Mouse (Mus musculus) myocyte (in vitro differentiated cells): ENCODE results near the gene B3gntl1.

Experiments
- E2F4 ChIP-seq: IDR thresholded peaks from one replicate; pipeline ENCODE4 v1.6.1; 2011; ENCODE audit warnings: mild to moderate bottlenecking, control low read depth, moderate library complexity; ENCODE audit not compliant: insufficient read depth
- MAX ChIP-seq: IDR thresholded peaks from one replicate; pipeline ENCODE4 v1.6.1; 2011; ENCODE audit warnings: low read depth, mild to moderate bottlenecking, control low read depth
- POLR2A ChIP-seq: IDR thresholded peaks from one replicate; pipeline ENCODE4 v1.6.1; 2011; ENCODE audit warnings: low read depth, mild to moderate bottlenecking, control low read depth, moderate library complexity; ENCODE audit not compliant: insufficient read length
- SRF ChIP-seq: IDR thresholded peaks from one replicate; pipeline ENCODE4 v1.6.1; 2011; ENCODE audit warnings: low read depth; ENCODE audit not compliant: control insufficient read depth, insufficient read length
- TCF12 ChIP-seq: IDR thresholded peaks from one replicate; pipeline ENCODE4 v1.6.1; 2011; ENCODE audit warnings: mild to moderate bottlenecking, control low read depth; ENCODE audit not compliant: poor library complexity, insufficient read depth, severe bottlenecking
- TCF3 ChIP-seq: IDR thresholded peaks from one replicate; pipeline ENCODE4 v1.6.1; 2011; ENCODE audit warnings: low read depth, control low read depth; ENCODE audit not compliant: insufficient read length
- USF1 ChIP-seq: IDR thresholded peaks from one replicate; pipeline ENCODE4 v1.6.1; 2011; ENCODE audit warnings: low read depth, mild to moderate bottlenecking, control low read depth, moderate library complexity

DNA sequence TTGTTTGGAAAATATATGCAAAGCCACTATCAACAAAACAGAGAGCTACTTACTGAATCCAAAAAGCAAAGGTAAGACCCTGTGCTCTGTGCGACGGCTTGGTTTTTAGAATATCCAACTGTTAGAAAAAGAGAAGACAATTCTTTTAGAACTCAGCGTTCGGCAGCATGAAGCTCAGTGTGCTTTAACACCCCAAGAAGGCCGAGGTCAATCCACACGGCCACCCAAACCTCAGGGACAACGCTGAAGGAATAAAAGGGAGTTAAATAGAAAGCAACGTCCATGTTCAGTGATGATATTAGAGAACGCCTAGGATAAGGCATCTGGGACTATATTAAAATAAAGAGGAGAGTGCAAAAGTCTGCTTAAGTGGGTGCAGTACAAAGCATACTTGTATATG lies 21.4 kb downstream of the B3gntl1 start:
- TF ChIP-seq TCF12 (no peak), POLR2A (no peak), SRF (no peak), MAX (no peak), E2F4 (no peak), TCF3 (no peak), USF1 (no peak)
